Mouse (Mus musculus) monocyte, adult 2 months (primary cell): ENCODE data around the gene Prkce.
"Not testable (repeated sequence)": the region's sequence is repeated elsewhere in the genome, so short reads cannot be mapped to it uniquely, and the experiment has no call there.

Experiments used
- DNase-seq, 2 experiments: peaks; one replicate each; pipeline ENCODE4 v3.0.0; 2022; ENCODE audit warnings: low spot score in 2 of 2, low read depth in 1 of 2

The Prkce gene

DNA sequence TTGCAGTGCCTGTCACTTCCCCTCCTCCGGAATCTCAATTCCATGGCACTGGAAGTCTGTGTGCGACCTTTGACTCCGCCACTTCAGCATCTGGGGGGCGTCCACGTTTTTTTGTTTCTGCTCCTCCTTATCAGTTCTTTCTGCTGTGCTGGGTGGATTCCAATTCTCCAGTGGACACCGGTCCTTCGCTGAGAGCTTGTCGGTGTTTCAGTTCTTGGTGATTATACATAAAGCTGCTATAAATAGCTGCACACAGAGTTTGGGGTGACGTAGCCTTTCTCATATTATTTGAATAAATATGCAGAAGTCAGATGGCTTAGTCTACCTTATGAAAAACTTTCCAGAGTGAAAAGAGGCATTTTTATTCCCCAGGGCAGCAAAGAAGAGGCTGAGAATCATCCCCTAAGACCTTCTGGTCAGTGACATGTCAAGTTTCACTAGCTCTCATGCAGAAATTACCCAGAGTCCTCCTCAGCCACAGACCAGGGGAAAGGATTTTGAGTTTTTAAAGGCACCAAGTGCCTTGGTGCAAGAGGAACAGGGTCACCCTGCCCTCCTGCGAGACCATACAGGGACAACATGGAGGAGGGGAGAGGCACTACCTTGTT is 299.8 kb downstream of the Prkce start:
- DNase-seq, result no peak

DNA sequence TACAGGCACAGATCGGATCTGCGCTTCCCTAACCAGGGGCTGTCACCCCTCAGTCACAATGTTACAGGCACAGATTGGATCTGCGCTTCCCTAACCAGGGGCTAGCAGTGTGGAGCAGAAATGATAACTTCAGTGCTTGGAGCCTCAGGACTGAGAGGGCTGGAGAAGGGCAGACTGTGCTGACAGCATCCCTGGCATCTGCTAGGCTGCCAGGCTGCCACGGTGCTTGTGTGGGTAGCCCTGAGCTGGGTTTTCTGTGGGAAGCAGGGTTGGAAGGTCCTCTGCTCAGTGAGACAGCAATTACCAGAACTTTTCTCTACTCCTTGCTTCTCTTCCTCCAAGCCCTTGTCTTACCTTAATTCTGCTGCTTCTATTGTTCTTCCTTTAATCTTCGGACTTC is 300.4 kb downstream of the Prkce start:
- DNase-seq, result no peak

DNA sequence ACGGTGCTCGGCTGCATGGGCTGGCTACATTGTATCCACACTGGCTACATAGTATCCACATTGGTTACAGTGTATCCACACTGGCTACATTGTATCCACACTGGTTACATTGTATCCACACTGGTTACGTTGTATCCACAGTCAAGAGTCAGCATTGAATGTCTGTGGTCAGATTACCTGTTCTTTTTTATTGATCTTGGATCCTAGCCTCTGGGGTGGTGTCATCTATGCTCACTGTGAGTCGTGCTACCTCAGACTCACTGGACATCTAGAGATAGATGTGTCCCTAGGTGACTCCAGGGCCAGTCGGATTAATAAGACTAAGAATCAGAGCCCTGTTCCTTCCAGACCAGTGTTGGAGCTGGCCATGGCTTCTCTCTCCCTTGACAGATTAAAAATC is 302.6 kb downstream of the Prkce start:
- no peak for DNase-seq

GRCm38 (mm10) chr17:86471684-86472083 is 304.1 kb downstream of the Prkce start:
- DNase-seq, result no peak

GRCm38 (mm10) chr17:86476674-86477073 is 309.1 kb downstream of the Prkce start:
- no peak for DNase-seq

GRCm38 (mm10) chr17:86477401-86477800 is 309.8 kb downstream of the Prkce start:
- not testable (repeated sequence) for DNase-seq

DNA sequence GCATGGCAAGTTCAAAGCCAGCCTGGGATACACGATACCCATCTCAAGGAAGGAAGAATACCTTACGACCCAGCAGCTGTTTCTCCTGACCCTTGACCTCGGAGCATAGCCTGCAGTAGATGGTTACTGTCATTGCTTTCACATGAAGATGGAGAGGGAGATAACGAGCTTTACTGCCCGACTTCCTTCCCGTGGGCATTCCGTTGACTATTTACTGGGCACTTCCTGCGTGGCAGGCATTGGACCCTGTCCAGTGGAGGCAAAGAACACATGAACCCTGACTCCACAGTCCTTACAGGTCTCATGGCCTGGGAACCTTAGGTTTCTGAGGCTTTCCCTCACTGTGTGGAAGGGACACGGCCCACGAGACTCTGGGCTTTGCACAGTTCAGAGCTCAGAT is 311.8 kb downstream of the Prkce start:
- DNase-seq, result no peak

DNA sequence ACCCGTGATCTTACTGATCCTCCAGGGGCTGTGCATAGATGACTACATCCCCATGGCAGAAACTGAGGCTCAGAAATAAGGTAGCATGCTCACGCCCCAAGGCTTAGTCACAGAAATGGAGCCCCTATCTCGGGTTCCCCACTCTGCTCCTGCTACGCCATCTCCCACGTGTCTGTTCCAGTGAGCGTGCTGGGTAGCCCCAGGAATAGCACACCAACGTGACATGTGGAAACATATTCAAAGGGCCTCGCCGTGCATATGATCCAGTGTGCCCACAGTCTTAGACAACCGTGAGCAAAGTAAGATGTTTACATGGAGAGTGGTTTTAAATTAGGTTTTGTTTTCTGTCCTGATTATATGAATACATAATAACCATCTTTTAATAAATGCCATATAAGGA is 315.1 kb downstream of the Prkce start:
- DNase-seq, result no peak

GRCm38 (mm10) chr17:86484087-86484737 is 316.6 kb downstream of the Prkce start:
- peak; percentile 47 to 60 for DNase-seq

- DNase-seq, result no peak
Measured at GRCm38 (mm10) chr17:86486657-86487056, 319.1 kb downstream of the Prkce start.

DNA sequence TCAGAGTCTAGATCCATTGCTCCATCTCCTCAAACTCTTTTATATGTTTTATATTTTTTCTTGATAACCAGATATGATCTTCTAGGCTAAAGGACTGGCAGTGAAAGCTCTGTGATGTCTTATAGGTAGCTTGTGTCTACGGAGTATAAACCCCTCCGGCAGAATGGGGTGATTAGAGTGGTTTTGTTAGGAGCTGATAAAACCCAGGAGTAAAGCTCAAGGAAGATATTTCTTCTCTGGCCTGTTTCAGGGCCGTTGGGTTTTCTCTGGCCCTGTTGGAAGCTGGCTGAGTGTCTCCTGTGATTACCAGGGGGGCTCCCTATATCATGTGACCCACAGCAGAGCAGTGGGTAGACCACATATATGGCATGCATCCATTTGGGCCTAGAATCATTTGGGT is 319.9 kb downstream of the Prkce start:
- DNase-seq, result no peak

- no peak for DNase-seq
Measured at GRCm38 (mm10) chr17:86489827-86490226, 322.2 kb downstream of the Prkce start.

DNA sequence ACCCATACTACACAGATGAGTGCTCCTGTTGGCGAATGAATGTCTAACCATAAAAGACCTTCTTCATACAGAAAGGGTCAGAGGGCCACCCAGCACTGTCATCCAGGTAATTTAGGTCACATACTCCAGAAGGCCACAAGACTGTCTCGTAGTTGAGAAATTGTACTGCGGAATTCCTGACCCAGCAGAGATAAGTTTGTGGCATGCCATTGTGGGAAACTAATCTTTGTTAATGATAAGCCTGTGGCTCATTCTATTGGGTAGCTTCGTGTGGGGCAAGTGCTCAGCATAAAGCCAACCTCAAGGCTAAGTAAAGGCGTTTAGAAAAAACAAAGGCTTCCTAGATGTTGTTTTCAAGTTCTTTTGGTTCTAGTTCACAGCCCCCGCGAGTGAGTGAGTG is 324.8 kb downstream of the Prkce start:
- DNase-seq, result no peak

DNA sequence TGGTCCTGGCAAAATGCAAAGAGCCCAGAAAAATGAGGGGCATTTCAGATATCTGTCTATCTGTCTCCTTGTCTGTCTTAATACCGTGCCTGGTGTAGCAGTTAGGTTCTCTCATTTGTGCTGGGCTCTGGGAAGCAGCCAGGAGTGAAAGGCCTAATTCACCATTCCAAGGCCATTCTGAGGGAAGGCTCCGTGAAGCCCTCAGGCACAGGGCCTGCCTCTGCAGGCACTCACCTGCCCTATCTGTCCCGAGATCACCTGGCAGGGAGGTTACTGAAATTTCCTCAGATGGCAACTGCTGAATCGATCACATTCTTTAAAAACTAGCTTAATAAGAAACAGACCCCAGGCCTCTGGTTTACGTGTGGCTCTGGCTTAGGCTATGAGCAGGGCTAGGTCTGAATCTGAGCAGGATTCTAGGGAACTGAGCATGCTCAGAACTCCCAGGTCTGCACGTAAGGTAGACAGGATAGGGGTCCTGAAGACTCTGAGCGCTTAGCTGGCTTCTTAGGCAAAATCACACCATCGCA is 326.4 kb downstream of the Prkce start:
- no peak for DNase-seq

DNA sequence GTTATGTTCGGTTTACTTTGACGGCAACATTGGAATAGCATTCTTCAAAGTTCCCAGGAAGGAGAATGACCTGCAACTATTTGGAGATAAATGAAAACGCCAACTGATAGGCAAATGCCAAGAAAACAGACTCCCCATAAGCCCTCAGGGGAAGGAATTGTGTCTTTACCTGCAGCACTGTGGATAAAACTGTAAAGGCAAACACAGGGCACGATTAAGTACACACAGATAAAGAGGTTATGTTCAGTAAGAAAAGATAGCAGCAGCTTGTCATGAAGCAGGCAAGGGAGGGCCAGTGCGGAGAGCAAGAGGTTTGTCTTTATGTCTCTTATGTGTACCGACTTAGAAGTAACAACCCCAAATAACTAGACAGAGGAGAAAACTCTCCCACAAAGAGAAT is 326.9 kb downstream of the Prkce start:
- no peak for DNase-seq

DNA sequence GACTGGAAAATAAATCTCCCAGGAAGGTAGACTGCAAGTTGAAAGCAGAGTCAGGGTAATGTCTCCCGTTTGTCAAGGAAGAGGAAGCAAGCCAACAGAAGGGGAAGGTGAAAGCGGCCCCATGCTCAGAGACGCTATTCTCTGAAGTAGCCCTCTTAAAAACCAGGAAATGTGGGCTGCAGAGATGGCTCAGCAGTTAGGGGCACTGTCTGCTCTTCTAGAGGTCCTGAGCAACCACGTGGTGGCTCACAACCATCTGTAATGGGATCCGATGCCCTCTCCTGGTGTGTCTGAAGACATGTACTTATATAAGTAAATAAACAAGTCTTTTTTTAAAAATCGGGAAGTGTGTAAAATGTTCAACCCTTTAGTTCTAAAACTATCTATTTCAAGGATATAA is 327.3 kb downstream of the Prkce start:
- DNase-seq, result peak in 1 of 2 experiments; percentile 20

DNA sequence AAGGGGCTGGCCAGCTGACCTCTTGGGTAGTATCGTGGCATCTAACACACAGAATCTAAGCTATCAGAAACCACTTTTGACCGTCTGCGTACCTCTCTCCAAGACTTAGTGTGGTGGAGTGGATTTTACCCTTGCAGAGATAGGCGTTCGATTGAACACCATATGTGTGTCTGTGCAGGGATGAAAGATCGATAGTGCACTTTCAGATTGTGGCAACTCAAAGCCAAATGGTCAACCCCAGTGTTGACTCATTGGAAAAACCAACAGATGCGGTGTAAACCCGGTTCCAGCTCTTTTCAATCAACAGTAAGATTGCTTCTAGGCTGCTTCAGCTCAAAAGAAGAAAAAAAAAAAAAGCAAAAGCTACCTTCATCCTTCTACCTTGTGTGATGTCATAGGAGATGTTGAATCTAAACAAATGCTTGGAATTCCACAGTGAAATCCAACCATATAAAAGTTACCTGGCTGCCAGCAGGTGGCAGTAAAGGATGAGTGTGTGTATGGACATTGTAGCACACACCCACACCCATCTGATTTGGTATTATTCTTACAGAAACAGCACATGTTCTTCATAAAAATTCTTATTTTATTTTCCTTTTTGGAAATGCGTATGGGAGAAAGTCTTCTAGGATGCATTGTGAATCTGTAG is 328.7 kb downstream of the Prkce start:
- no peak for DNase-seq

GRCm38 (mm10) chr17:86497302-86497701 is 329.7 kb downstream of the Prkce start:
- no peak for DNase-seq

GRCm38 (mm10) chr17:86499359-86500045 is 331.9 kb downstream of the Prkce start:
- DNase-seq, result no peak

- no peak for DNase-seq
Measured at GRCm38 (mm10) chr17:86501393-86501792, 333.8 kb downstream of the Prkce start.

GRCm38 (mm10) chr17:86503208-86503897 is 335.8 kb downstream of the Prkce start:
- no peak for DNase-seq
